In the genomic region with DNA sequence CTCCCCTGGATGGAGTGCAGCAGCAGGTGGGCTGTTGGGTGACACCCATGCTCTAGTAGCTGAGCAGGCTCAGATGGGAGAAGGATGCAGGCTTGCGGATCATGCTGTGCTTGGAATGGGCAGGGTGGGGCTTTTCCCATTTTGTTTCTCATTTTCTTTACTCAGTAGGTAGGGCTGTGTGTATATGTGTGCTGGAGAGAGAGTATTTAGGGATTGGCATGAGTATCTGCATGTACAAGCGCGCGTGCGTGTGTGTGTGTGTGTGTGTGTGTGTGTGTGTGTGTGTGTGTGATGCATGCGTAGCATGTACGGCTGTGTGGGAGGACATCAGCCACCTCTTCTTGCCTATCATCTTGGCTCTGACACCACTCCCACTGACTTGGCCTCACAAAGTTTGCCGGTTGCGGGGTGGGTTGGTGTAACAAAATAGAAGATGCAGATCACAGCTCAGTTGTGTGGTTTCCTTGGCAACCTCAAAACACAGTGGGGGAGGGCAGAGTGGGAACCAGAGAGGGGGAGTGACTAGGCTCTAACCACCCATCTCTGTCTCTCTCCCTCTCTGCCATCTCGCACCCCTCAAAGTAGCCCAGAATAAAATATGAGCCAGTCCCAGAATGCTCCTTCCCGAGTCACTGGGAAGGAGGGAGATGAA, we compare ENCODE assay signal across 9 mouse cellular contexts. TPM values are rescaled to one million over a fixed set of nuclear protein-coding genes. Genes with fewer than 3 reads are reported as not detected.
DNase-seq lines count a peak whose midpoint lies in the region; ATAC-seq and TF ChIP-seq lines count a peak whose summit lies in the region.
"Had no signal": no experiment of that assay in that cellular context is flagged by ENCODE, and none has a peak within 500 bp of the region (broad histone marks: within the 10 kb centered on the region; RNA-seq: fewer than 3 reads in every experiment).

No protein-coding gene starts in this region.

- peaks cover 66% of the 10 kb centered on the region for H3K4me1 ChIP-seq in embryonic facial prominence, embryonic 10.5 days
- peaks cover 17% of the 10 kb centered on the region for H3K4me1 ChIP-seq in midbrain, embryonic 16.5 days (ENCODE audit: control insufficient read depth, insufficient read depth, low read length)

- no peak for TF ChIP-seq CTCF in layer of hippocampus, adult 2 months (conservative IDR thresholded peaks at IDR 0.05)

- no peaks in the 10 kb centered on the region for H3K9me3 ChIP-seq in embryonic facial prominence, embryonic 10.5 days
- H3K9me3 ChIP-seq in midbrain, embryonic 16.5 days (replicated peaks; ENCODE audit: control insufficient read depth, low read length, poor library complexity, severe bottlenecking), result no peaks in the 10 kb centered on the region
- H3K9me3 ChIP-seq: liver, embryonic 13.5 days had no signal

- H3K4me2 ChIP-seq in midbrain, embryonic 16.5 days (ENCODE audit: low read length), result no peak overlapping the region
- H3K4me2 ChIP-seq: liver, embryonic 13.5 days had no signal

- no peaks in the 10 kb centered on the region for H3K36me3 ChIP-seq in embryonic facial prominence, embryonic 10.5 days (replicated peaks)
- H3K36me3 ChIP-seq in midbrain, embryonic 16.5 days (ENCODE audit: control insufficient read depth, insufficient read depth, low read length), result no peaks in the 10 kb centered on the region
- H3K36me3 ChIP-seq: liver, embryonic 13.5 days had no signal

- DNase-seq in R1 (ENCODE audit: low read depth, low spot score) (peak; percentile 34), liver (no peak)
- DNase-seq in embryonic facial prominence, embryonic 10.5 days (ENCODE audit: low spot score), result peak; percentile 57
- DNase-seq in layer of hippocampus, adult 2 months (ENCODE audit: low spot score in 2 of 2), result peak; percentile 65 to 69
- no peak for DNase-seq in heart, adult 11 months
- DNase-seq in yolk sac, embryonic 10.5 days (ENCODE audit: low spot score), result no peak
- DNase-seq: adrenal gland, postnatal 10 days; liver, embryonic 13.5 days had no signal

- H3K27me3 ChIP-seq in embryonic facial prominence, embryonic 10.5 days (replicated peaks; ENCODE audit: low read depth, poor library complexity, severe bottlenecking), result no peaks in the 10 kb centered on the region
- H3K27me3 ChIP-seq in midbrain, embryonic 16.5 days (ENCODE audit: control insufficient read depth, insufficient read depth, low read depth, low read length), result no peaks in the 10 kb centered on the region
- H3K27me3 ChIP-seq: liver, embryonic 13.5 days had no signal

- ATAC-seq in midbrain, embryonic 16.5 days, result peak; percentile 59

- H3K27ac ChIP-seq in embryonic facial prominence, embryonic 10.5 days (replicated peaks), result peak overlapping the region; percentile 74
- H3K27ac ChIP-seq in layer of hippocampus, adult 2 months, result peak overlapping the region; percentile 51; the same call in 1 of the 2 replicates
- H3K27ac ChIP-seq in midbrain, embryonic 16.5 days (ENCODE audit: low read length), result no peak overlapping the region

- WGBS in embryonic facial prominence, embryonic 10.5 days, result 70% methylated on average over 11 of the region's 11 CpGs
- 52% methylated on average over 11 of the region's 11 CpGs for WGBS in midbrain, embryonic 16.5 days

- H3K9ac ChIP-seq in midbrain, embryonic 16.5 days (ENCODE audit: low read depth, low read length), result no peak overlapping the region
- H3K9ac ChIP-seq: liver, embryonic 13.5 days had no signal

- no peak overlapping the region for H3K4me3 ChIP-seq in embryonic facial prominence, embryonic 10.5 days
- H3K4me3 ChIP-seq in layer of hippocampus, adult 2 months, result no peak overlapping the region
- H3K4me3 ChIP-seq in midbrain, embryonic 16.5 days (ENCODE audit: low read depth, low read length), result no peak overlapping the region
- H3K4me3 ChIP-seq: liver, embryonic 13.5 days had no signal

RNA-seq across cellular contexts. Expression of gene Atp2b4, which starts 41.4 kb away (rescaled TPM):
- polyA plus RNA-seq in embryonic facial prominence, embryonic 10.5 days (2016; fragmentation: Nextera tagmentation; extraction: Ambion mirVana), result 4.7 and 5.2 TPM in 2 replicates
- total RNA-seq in layer of hippocampus, adult 2 months (2021), result 10 to 100 TPM; 78.4 to 89.6 TPM
- polyA plus RNA-seq in midbrain, embryonic 16.5 days (2015; fragmentation: Nextera tagmentation; extraction: Ambion mirVana), result 11.8 and 13.4 TPM in 2 replicates

Comparison
In these comparisons a context has a peak if more than half of its experiments do, and no peak if none do; other contexts are left out.
1. DNase-seq: peak in R1 (single experiment), embryonic facial prominence, embryonic 10.5 days (single experiment) and layer of hippocampus, adult 2 months (2 of 2); none in liver (single experiment), heart, adult 11 months (single experiment) and yolk sac, embryonic 10.5 days (single experiment).